Mouse (Mus musculus) MEL (cell line): Measurements from ENCODE around the gene Gramd1b. TPM values are rescaled to one million over a fixed set of nuclear protein-coding genes. Genes with fewer than 3 reads are reported as not detected.

Experiments used
- DNase-seq: peaks from one replicate; pipeline ENCODE4 v3.0.0; 2011; ENCODE audit warnings: low read depth, low spot score
- H3K27ac ChIP-seq: 2 replicates; pipeline ENCODE4 v1.5.1; 2012; ENCODE audit warnings: low read depth, mild to moderate bottlenecking, control low read depth, low read length, moderate library complexity; ENCODE audit not compliant: control insufficient read depth
- H3K27me3 ChIP-seq, 2 experiments: fragments of 150-350 bp in 1 of 2; sonication (generic) in 1 of 2; 2 replicates each; pipeline ENCODE4 v1.6.1; 2012; ENCODE audit warnings: low read length in 2 of 2, mild to moderate bottlenecking in 2 of 2, improper control_type of control experiment in 1 of 2, moderate library complexity in 1 of 2; ENCODE audit not compliant: insufficient read depth in 2 of 2, control insufficient read depth in 1 of 2
- H3K36me3 ChIP-seq, 2 experiments: 2 replicates each; pipeline ENCODE4 v1.6.1; 2012 to 2014; ENCODE audit warnings: low read length in 2 of 2, improper control_type of control experiment in 1 of 2, inconsistent platforms in 1 of 2, mild to moderate bottlenecking in 1 of 2; ENCODE audit not compliant: insufficient read depth in 2 of 2, control insufficient read depth in 1 of 2
- H3K4me1 ChIP-seq, 2 experiments: fragments of 150-350 bp in 1 of 2; sonication (generic) in 1 of 2; 2 replicates each; pipeline ENCODE4 v1.6.1; 2012; ENCODE audit warnings: low read length in 2 of 2, improper control_type of control experiment in 1 of 2, mild to moderate bottlenecking in 1 of 2; ENCODE audit not compliant: insufficient read depth in 2 of 2, control insufficient read depth in 1 of 2
- H3K4me3 ChIP-seq, 2 experiments: fragments of 150-350 bp in 1 of 2; sonication (generic) in 1 of 2; 2 replicates each; pipeline ENCODE4 v1.5.1; 2012; ENCODE audit warnings: low read depth in 2 of 2, low read length in 2 of 2, mild to moderate bottlenecking in 2 of 2, moderate library complexity in 2 of 2, control low read depth in 1 of 2, improper control_type of control experiment in 1 of 2; ENCODE audit not compliant: control insufficient read depth in 1 of 2, insufficient read depth in 1 of 2
- H3K79me2 ChIP-seq: 2 replicates; pipeline ENCODE4 v1.6.1; 2012; ENCODE audit warnings: mild to moderate bottlenecking, low read length, moderate library complexity; ENCODE audit not compliant: control insufficient read depth, poor library complexity, insufficient read depth
- H3K9ac ChIP-seq: 2 replicates; pipeline ENCODE4 v1.6.1; 2012; ENCODE audit warnings: low read depth, mild to moderate bottlenecking, control low read depth, low read length, moderate library complexity; ENCODE audit not compliant: control insufficient read depth, poor library complexity, severe bottlenecking
- H3K9me3 ChIP-seq: fragments of 150-350 bp; sonication (generic); replicated peaks from 2 replicates; pipeline ENCODE4 v1.6.1; 2012; ENCODE audit warnings: mild to moderate bottlenecking, low read length, improper control_type of control experiment, moderate library complexity; ENCODE audit not compliant: insufficient read depth
- BHLHE40 ChIP-seq: IDR thresholded peaks from 2 replicates; pipeline ENCODE4 v1.6.1; 2012; ENCODE audit warnings: low read depth, mild to moderate bottlenecking, inconsistent platforms, low read length, improper control_type of control experiment, borderline replicate concordance
- CHD1 ChIP-seq: IDR thresholded peaks from 2 replicates; pipeline ENCODE4 v1.6.1; 2012; ENCODE audit warnings: low read depth, mild to moderate bottlenecking, inconsistent platforms, low read length, improper control_type of control experiment
- ELF1 ChIP-seq: IDR thresholded peaks from 2 replicates; pipeline ENCODE4 v1.6.1; 2014; ENCODE audit warnings: low read depth, mild to moderate bottlenecking, inconsistent platforms, low read length, improper control_type of control experiment, moderate library complexity
- EP300 ChIP-seq, 2 experiments: IDR thresholded peaks; 2 replicates each; pipeline ENCODE4 v1.6.1; 2011; ENCODE audit warnings: improper control_type of control experiment in 2 of 2, low read length in 2 of 2, low read depth in 1 of 2, mild to moderate bottlenecking in 1 of 2
- ETS1 ChIP-seq: IDR thresholded peaks from 2 replicates; pipeline ENCODE4 v1.6.1; 2012; ENCODE audit warnings: low read depth, mild to moderate bottlenecking, inconsistent platforms, low read length, improper control_type of control experiment, moderate library complexity
- JUND ChIP-seq: IDR thresholded peaks from 2 replicates; pipeline ENCODE4 v1.6.1; 2011; ENCODE audit warnings: low read depth, mild to moderate bottlenecking, improper control_type of control experiment, low read length
- KAT2A ChIP-seq: conservative IDR thresholded peaks from 2 replicates; pipeline ENCODE4 v1.6.1; 2012; ENCODE audit warnings: low read depth, low read length, improper control_type of control experiment, inconsistent platforms
- MAFK ChIP-seq: IDR thresholded peaks from 2 replicates; pipeline ENCODE4 v1.6.1; 2011; ENCODE audit warnings: low read depth, mild to moderate bottlenecking, low read length, improper control_type of control experiment, borderline replicate concordance
- MYB ChIP-seq: IDR thresholded peaks from 2 replicates; pipeline ENCODE4 v1.6.1; 2011; ENCODE audit warnings: mild to moderate bottlenecking, low read depth, low read length, improper control_type of control experiment
- POLR2A ChIP-seq, 2 experiments: IDR thresholded peaks; 2 replicates each; pipeline ENCODE4 v1.6.1; 2011 to 2012; ENCODE audit warnings: low read length in 2 of 2, mild to moderate bottlenecking in 2 of 2, control low read depth in 1 of 2, improper control_type of control experiment in 1 of 2, low read depth in 1 of 2, moderate library complexity in 1 of 2; ENCODE audit not compliant: control insufficient read depth in 1 of 2, insufficient read depth in 1 of 2, poor library complexity in 1 of 2
- POLR2AphosphoS2 ChIP-seq: IDR thresholded peaks from 2 replicates; pipeline ENCODE4 v1.6.1; 2011; ENCODE audit warnings: low read length, improper control_type of control experiment
- POLR2AphosphoS5 ChIP-seq: IDR thresholded peaks from 2 replicates; pipeline ENCODE4 v1.6.1; 2012; ENCODE audit warnings: low read depth, borderline replicate concordance, mild to moderate bottlenecking, inconsistent platforms, low read length, moderate library complexity, mixed read lengths
- RAD21 ChIP-seq: IDR thresholded peaks from 2 replicates; pipeline ENCODE4 v1.6.1; 2011; ENCODE audit warnings: mild to moderate bottlenecking, low read depth, low read length, improper control_type of control experiment
- SIN3A ChIP-seq: IDR thresholded peaks from 2 replicates; pipeline ENCODE4 v1.6.1; 2012; ENCODE audit warnings: low read length, improper control_type of control experiment, inconsistent platforms
- SMC3 ChIP-seq: IDR thresholded peaks from 2 replicates; pipeline ENCODE4 v1.6.1; 2011; ENCODE audit warnings: low read depth, low read length, improper control_type of control experiment
- TAL1 ChIP-seq: IDR thresholded peaks from 2 replicates; pipeline ENCODE4 v1.6.1; 2012; ENCODE audit warnings: mild to moderate bottlenecking, inconsistent platforms, low read length, moderate library complexity, mixed read lengths
- ZC3H11A ChIP-seq: IDR thresholded peaks from 2 replicates; pipeline ENCODE4 v1.6.1; 2012; ENCODE audit warnings: low read depth, mild to moderate bottlenecking, inconsistent platforms, low read length, improper control_type of control experiment
- ZKSCAN1 ChIP-seq: IDR thresholded peaks from 2 replicates; pipeline ENCODE4 v1.6.1; 2012; ENCODE audit warnings: low read depth, mild to moderate bottlenecking, inconsistent platforms, low read length, improper control_type of control experiment, moderate library complexity
- ZNF384 ChIP-seq: IDR thresholded peaks from 2 replicates; pipeline ENCODE4 v1.6.1; 2012; ENCODE audit warnings: low read depth, mild to moderate bottlenecking, inconsistent platforms, low read length, improper control_type of control experiment
- polyA plus RNA-seq, 2 experiments: library from polyadenylated mRNA; stranded (reverse) in 1 of 2; unstranded in 1 of 2; fragments of >175 nt in 1 of 2; fragments of >200 nt in 1 of 2; gene quantifications; 2 replicates each; pipeline versions ENCODE4 v1.2.1 to v1.2.4; 2012; ENCODE audit warnings: low replicate concordance in 2 of 2, low read depth in 1 of 2; ENCODE audit not compliant: insufficient read length in 2 of 2, insufficient read depth in 1 of 2, missing spikeins in 1 of 2
- total RNA-seq: library from RNA; depleted of rRNA; stranded (reverse); fragments of 300-350 nt; gene quantifications from 2 replicates; pipeline ENCODE4 v1.2.3, GENCODE M21; 2012

Gene Gramd1b
- total and polyA plus RNA-seq, 3 experiments, result not detected

- Histone ChIP-seq H3K36me3 (no peaks in the 10 kb centered on the region), H3K4me1 (no peaks in the 10 kb centered on the region), H3K27me3 (no peaks in the 10 kb centered on the region), H3K4me3 (no peak overlapping the region), H3K9ac (no peak overlapping the region), H3K9me3 (no peaks in the 10 kb centered on the region), H3K79me2 (no peaks in the 10 kb centered on the region), H3K27ac (no peak overlapping the region)
- DNase-seq, result no peak
- TF ChIP-seq MAFK (no peak), JUND (no peak), POLR2AphosphoS5 (no peak), TAL1 (no peak), ELF1 (no peak), EP300 (IDR thresholded peaks at IDR 0.05; ENCODE audit: low read depth in 1 of 2, low read length in 2 of 2) (no peak), POLR2A (IDR thresholded peaks at IDR 0.05; ENCODE audit: control insufficient read depth in 1 of 2, insufficient read depth in 1 of 2, low read depth in 1 of 2, low read length in 2 of 2, poor library complexity in 1 of 2) (no peak), SMC3 (no peak), ETS1 (no peak), KAT2A (no peak), ZKSCAN1 (no peak), BHLHE40 (no peak), ZNF384 (no peak), POLR2AphosphoS2 (no peak)
These were observed 267.3 kb downstream of the Gramd1b start for GRCm38 (mm10) chr9:40263874-40264273.

- Histone ChIP-seq H3K27me3 (no peaks in the 10 kb centered on the region), H3K9me3 (no peaks in the 10 kb centered on the region), H3K79me2 (no peaks in the 10 kb centered on the region), H3K36me3 (no peaks in the 10 kb centered on the region), H3K4me3 (no peak overlapping the region), H3K9ac (no peak overlapping the region), H3K27ac (no peak overlapping the region), H3K4me1 (no peaks in the 10 kb centered on the region)
- DNase-seq, result no peak
- TF ChIP-seq CHD1 (no peak), ZC3H11A (no peak), MYB (no peak), RAD21 (no peak), ZKSCAN1 (no peak), SIN3A (no peak)
These were observed 278.7 kb downstream of the Gramd1b start for GRCm38 (mm10) chr9:40252459-40252858.
